Mouse (Mus musculus): ENCODE results near the gene Vmn1r107.
"Not testable (repeated sequence)": the region's sequence is repeated elsewhere in the genome, so short reads cannot be mapped to it uniquely, and the experiment has no call there.

Gene Vmn1r107

DNA sequence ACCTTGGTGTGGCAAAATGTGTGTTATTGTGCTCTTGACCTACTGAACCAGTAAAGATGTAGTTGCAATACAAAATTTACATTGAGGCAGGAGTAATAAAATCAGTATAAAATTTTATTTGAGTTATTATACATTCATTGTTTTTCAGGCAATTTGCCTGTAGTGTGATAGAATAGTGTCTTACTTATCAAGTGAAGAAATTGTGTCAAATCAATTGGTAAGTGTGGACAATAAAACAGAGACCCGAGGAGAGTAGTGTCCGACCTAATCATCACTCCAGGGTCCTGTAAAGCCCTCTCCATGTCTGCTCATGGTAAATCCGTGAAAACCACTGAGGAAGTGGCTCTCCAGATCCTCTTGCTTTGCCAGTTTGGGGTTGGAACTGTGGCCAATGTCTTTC, at the start of gene Vmn1r107:
Gene Vmn1r107, plus strand, starts transcription at position 301 of the 400 bp plus-strand sequence.
- DNase-seq (ENCODE audit: low spot score): not testable (repeated sequence)

DNA sequence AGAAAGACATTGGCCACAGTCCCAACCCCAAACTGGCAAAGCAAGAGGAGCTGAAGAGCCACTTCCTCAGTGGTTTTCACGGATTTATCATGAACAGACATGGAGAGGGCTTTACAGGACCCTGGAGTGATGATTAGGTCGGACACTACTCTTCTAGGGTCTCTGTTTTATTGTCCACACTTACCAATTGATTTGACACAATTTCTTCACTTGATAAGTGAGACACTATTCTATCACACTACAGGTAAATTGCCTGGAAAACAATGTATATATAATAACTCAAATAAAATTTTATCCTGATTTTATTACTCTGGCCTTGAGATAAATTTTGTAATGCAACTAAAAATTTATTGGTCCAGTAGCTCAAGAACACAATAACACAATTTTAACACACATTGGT, 34.4 kb downstream of the Vmn1r107 start, which contains the start of gene Vmn1r111:
Gene Vmn1r111, minus strand, starts transcription at position 101 of the 400 bp plus-strand sequence.
- DNase-seq (ENCODE audit: low spot score): not testable (repeated sequence)

Measured in left cerebral cortex, adult 11 months (tissue).